Mouse (Mus musculus): ENCODE measurements around the gene Slfn14. TPM values are rescaled to one million over a fixed set of nuclear protein-coding genes. Genes with fewer than 3 reads are reported as not detected.

Gene Slfn14
- polyA plus RNA-seq, 1 experiment from 2014 or later, result 0.19 TPM

DNA sequence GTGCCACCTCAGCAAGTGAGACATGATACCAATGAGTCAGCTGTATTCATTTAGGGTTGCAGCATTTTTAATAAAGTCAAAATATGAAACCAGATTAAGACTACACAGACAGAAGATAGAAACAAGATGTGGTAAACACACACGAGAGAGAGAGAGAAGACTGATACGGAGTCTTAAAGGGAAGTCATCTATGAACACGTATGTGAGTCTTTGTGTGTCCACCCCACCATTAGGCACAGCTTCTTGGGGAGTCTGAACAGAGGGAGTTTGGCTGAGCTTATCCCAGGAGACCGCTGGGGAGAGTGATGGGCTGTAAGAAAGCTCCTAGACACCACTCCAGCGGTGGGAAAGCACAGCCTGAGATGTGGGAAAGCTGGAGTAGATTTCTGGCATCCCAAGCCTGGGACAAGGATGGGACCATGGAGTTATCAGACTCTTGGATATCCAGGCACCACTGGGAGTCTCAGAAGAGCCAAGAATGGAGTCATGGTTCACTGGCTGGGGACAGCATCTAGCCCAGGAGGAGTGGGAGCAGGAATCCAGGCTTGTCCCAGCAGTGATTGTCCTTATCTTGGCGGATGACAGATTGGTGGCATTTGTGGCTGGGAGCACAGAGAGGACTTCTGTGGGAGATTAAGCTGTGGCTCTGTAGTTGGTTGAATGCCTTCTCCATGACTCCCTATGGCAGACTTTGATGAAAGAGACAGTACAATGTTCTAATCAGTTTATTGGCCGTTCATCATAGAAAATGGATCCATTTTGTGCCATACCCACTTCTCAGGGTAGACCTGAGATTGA is 58.4 kb downstream of the Slfn14 start:
- no peak overlapping the region for H3K27ac ChIP-seq
- no peaks in the 10 kb centered on the region for H3K4me1 ChIP-seq
- WGBS, result 87% methylated on average over 7 of the region's 7 CpGs
- no peak for DNase-seq (ENCODE audit: extremely low spot score, low spot score)
- no peaks in the 10 kb centered on the region for H3K9me3 ChIP-seq
- no peak overlapping the region for H3K4me3 ChIP-seq
- no peaks in the 10 kb centered on the region for H3K27me3 ChIP-seq (ENCODE audit: poor library complexity, severe bottlenecking)
- H3K36me3 ChIP-seq (replicated peaks), result no peaks in the 10 kb centered on the region

DNA sequence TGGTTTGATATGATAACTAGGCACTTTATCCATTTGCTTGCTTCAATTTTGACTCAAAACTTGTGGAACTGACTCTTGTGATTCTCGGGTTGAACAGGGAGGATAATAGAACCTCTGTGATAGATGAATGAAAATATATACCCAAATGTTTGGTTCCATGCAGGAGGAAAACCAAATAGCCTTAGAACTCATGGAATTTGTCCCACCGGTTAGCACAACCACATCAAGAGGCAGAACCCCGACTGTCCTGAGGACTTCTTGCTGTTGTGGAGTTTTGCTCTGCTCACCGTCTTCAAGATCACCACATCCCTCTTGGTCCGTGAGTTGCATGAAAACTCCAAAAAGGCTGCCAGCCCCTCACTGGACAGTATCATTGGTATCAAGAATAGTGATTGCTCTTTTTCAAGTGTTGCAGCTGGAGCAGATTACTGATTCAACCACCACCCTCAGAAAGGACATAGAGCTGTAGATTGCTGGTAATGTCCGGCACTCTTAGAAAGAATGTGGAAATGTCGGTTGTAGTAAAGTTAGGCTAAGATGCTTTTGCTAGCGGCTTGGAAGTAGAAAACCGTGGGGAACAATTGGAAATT is 61.1 kb downstream of the Slfn14 start:
- Histone ChIP-seq H3K27me3 (ENCODE audit: poor library complexity, severe bottlenecking) (no peaks in the 10 kb centered on the region), H3K27ac (no peak overlapping the region), H3K4me3 (no peak overlapping the region), H3K36me3 (replicated peaks) (no peaks in the 10 kb centered on the region), H3K9me3 (no peaks in the 10 kb centered on the region), H3K4me1 (no peaks in the 10 kb centered on the region)
- WGBS, result 91% methylated on average over 9 of the region's 9 CpGs
- no peak for DNase-seq (ENCODE audit: extremely low spot score, low spot score)

Other genes with a start within 250 kb of the Slfn14 start
- 1.1 and 1.3 TPM in 2 replicates for gene Slfn2, start 221.6 kb downstream of the Slfn14 start, polyA plus RNA-seq (2016; fragmentation: Nextera tagmentation; extraction: Ambion mirVana)
- gene Slfn1, start 169.9 kb downstream of the Slfn14 start, polyA plus RNA-seq (2016; fragmentation: Nextera tagmentation; extraction: Ambion mirVana), result not detected in 2 replicates
- gene Slfn4, start 111.5 kb downstream of the Slfn14 start, polyA plus RNA-seq (2016; fragmentation: Nextera tagmentation; extraction: Ambion mirVana), result not detected in 2 replicates
- gene Slfn3, start 95.4 kb downstream of the Slfn14 start, polyA plus RNA-seq (2016; fragmentation: Nextera tagmentation; extraction: Ambion mirVana), result 0.25 and 0.55 TPM in 2 replicates
- 66.4 and 67.0 TPM in 2 replicates for gene Ap2b1, start 12.3 kb upstream of the Slfn14 start, polyA plus RNA-seq (2016; fragmentation: Nextera tagmentation; extraction: Ambion mirVana)
- gene Pex12, start 15.9 kb upstream of the Slfn14 start, polyA plus RNA-seq (2016; fragmentation: Nextera tagmentation; extraction: Ambion mirVana), result 16.4 and 16.6 TPM in 2 replicates
- gene Rasl10b, start 122.4 kb upstream of the Slfn14 start, polyA plus RNA-seq (2016; fragmentation: Nextera tagmentation; extraction: Ambion mirVana), result 2.7 and 3.1 TPM in 2 replicates
- 0.07 TPM in 1 of 2 replicates, not detected in the other for gene Gas2l2, start 142.7 kb upstream of the Slfn14 start, polyA plus RNA-seq (2016; fragmentation: Nextera tagmentation; extraction: Ambion mirVana)
- 0.25 and 0.36 TPM in 2 replicates for gene 1700020L24Rik, start 151.0 kb upstream of the Slfn14 start, polyA plus RNA-seq (2016; fragmentation: Nextera tagmentation; extraction: Ambion mirVana)
- 0.70 and 1.1 TPM in 2 replicates for gene Mmp28, start 176.3 kb upstream of the Slfn14 start, polyA plus RNA-seq (2016; fragmentation: Nextera tagmentation; extraction: Ambion mirVana)
- 14.2 and 14.6 TPM in 2 replicates for gene Taf15, start 186.4 kb upstream of the Slfn14 start, polyA plus RNA-seq (2016; fragmentation: Nextera tagmentation; extraction: Ambion mirVana)
- gene Heatr9, start 235.4 kb upstream of the Slfn14 start, polyA plus RNA-seq (2016; fragmentation: Nextera tagmentation; extraction: Ambion mirVana), result not detected in 2 replicates
- 0.22 TPM in 1 of 2 replicates, not detected in the other for gene Ccl5, start 243.8 kb upstream of the Slfn14 start, polyA plus RNA-seq (2016; fragmentation: Nextera tagmentation; extraction: Ambion mirVana)

Data from forebrain, embryonic 10.5 days (tissue).